Mouse (Mus musculus) neural tube, embryonic 12.5 days (tissue): ENCODE results near the gene Nxpe4. TPM values are rescaled to one million over a fixed set of nuclear protein-coding genes. Genes with fewer than 3 reads are reported as not detected.

Experiments
- ATAC-seq: fragments of 200-750 bp; cut with Nextera tagmentation; 2 replicates; pipeline ENCODE4 v1.8.0; 2017; ENCODE audit warnings: low read depth, mild to moderate bottlenecking, moderate TSS enrichment, moderate library complexity; ENCODE audit not compliant: low FRiP score
- H3K27ac ChIP-seq: fragments of 300-500 bp; sonication (generic); 2 replicates; pipeline ENCODE4 v1.5.1; 2016
- H3K27me3 ChIP-seq: fragments of 300-500 bp; sonication (generic); replicated peaks from 2 replicates; pipeline ENCODE4 v1.6.1; 2016; ENCODE audit warnings: mild to moderate bottlenecking
- H3K36me3 ChIP-seq: fragments of 300-500 bp; sonication (generic); 2 replicates; pipeline ENCODE4 v1.6.1; 2016; ENCODE audit warnings: mild to moderate bottlenecking
- H3K4me1 ChIP-seq: fragments of 300-500 bp; sonication (generic); 2 replicates; pipeline ENCODE4 v1.6.1; 2016
- H3K4me2 ChIP-seq: fragments of 300-500 bp; sonication (generic); replicated peaks from 2 replicates; pipeline ENCODE4 v1.6.1; 2016; ENCODE audit warnings: mild to moderate bottlenecking
- H3K4me3 ChIP-seq: fragments of 300-500 bp; sonication (generic); 2 replicates; pipeline ENCODE4 v1.5.1; 2016
- H3K9ac ChIP-seq: fragments of 300-500 bp; sonication (generic); 2 replicates; pipeline ENCODE4 v1.6.1; 2016; ENCODE audit warnings: mild to moderate bottlenecking
- H3K9me3 ChIP-seq: fragments of 300-500 bp; sonication (generic); 2 replicates; pipeline ENCODE4 v1.6.1; 2016; ENCODE audit warnings: mild to moderate bottlenecking
- WGBS: fragments of 180-500 bp; shearing (Covaris S2); methylation state at CpG from one replicate; pipeline ENCODE4 v1.1.7; 2016; 5-methylcytosine and 5-hydroxymethylcytosine counted together
- polyA plus RNA-seq: library from polyadenylated mRNA; unstranded; fragments of >200 nt; fragmentation: Nextera tagmentation; extraction: Ambion mirVana; gene quantifications from 2 replicates; pipeline ENCODE4 v1.2.1, GENCODE M21; 2016

Nxpe4 gene
- polyA plus RNA-seq, 1 experiment from 2014 or later: 7.9 TPM

DNA sequence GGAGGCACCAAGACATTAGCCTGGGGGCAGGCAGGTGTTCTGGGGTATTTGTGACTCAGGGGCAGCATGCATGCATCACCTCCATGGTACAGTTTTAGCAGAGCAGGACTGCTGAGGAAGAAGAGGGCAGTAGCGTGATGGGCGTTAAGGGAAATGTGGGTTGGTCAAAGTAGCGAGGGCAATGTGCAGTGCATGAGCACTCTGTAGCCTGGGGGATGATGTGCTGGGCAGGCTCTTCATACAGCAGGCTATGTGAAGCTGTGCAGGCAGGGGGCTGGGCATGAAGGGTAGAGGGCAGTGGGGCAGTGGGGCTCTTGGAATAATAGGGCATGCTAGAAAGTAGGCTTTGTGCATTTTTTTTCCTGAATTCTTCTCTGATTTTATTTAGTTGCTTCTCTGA is 82.4 kb downstream of the Nxpe4 start:
- ATAC-seq: no peak
- no peaks in the 10 kb centered on the region for H3K9me3 ChIP-seq
- no peaks in the 10 kb centered on the region for H3K27me3 ChIP-seq
- H3K36me3 ChIP-seq: no peaks in the 10 kb centered on the region
- no peak overlapping the region for H3K9ac ChIP-seq
- no peak overlapping the region for H3K4me2 ChIP-seq
- 77% methylated on average over 3 of the region's 3 CpGs for WGBS
- H3K27ac ChIP-seq: no peak overlapping the region
- no peaks in the 10 kb centered on the region for H3K4me1 ChIP-seq
- H3K4me3 ChIP-seq: no peak overlapping the region

- no peaks in the 10 kb centered on the region for H3K9me3 ChIP-seq
- no peak for ATAC-seq
- H3K27me3 ChIP-seq: no peaks in the 10 kb centered on the region
- WGBS: 75% methylated on average over 1 of the region's 1 CpGs
- no peaks in the 10 kb centered on the region for H3K4me1 ChIP-seq
- H3K9ac ChIP-seq: no peak overlapping the region
- H3K36me3 ChIP-seq: no peaks in the 10 kb centered on the region
- no peak overlapping the region for H3K27ac ChIP-seq
- H3K4me2 ChIP-seq: no peak overlapping the region
- H3K4me3 ChIP-seq: no peak overlapping the region
These were observed 83.7 kb downstream of the Nxpe4 start for GRCm38 (mm10) chr9:48245525-48245924.

GRCm38 (mm10) chr9:48247276-48247675 is 85.5 kb downstream of the Nxpe4 start:
- WGBS: 69% methylated on average over 5 of the region's 5 CpGs
- Histone ChIP-seq H3K27me3 (no peaks in the 10 kb centered on the region), H3K27ac (no peak overlapping the region), H3K4me2 (no peak overlapping the region), H3K4me1 (no peaks in the 10 kb centered on the region), H3K9me3 (no peaks in the 10 kb centered on the region), H3K4me3 (no peak overlapping the region), H3K36me3 (no peaks in the 10 kb centered on the region), H3K9ac (no peak overlapping the region)
- ATAC-seq: no peak

DNA sequence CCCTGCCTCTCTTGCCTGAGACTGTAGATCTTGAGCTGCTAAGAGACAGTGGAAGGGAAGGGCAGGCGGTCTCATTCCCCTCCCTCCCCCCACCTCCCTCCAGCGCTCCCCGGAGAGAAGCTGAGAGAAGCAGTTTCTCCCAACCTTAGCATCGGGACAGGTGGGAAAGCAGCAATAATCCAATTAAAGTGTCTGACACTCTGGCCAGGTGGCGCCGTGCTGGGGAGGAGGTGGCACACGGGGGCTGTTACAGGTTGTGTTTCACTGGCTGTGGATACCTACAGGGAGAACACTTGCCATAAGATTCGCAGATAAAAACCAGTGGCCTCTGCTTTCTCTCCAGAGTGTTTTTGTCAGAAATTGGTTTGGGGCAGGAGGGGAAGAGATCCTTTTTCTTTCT is 90.4 kb downstream of the Nxpe4 start:
- H3K4me1 ChIP-seq: no peaks in the 10 kb centered on the region
- H3K9me3 ChIP-seq: no peaks in the 10 kb centered on the region
- no peaks in the 10 kb centered on the region for H3K27me3 ChIP-seq
- ATAC-seq: no peak
- 15% methylated on average over 8 of the region's 8 CpGs for WGBS
- H3K27ac ChIP-seq: no peak overlapping the region
- no peak overlapping the region for H3K4me3 ChIP-seq
- H3K4me2 ChIP-seq: no peak overlapping the region; the same call in 1 of the 2 replicates
- H3K9ac ChIP-seq: no peak overlapping the region
- no peaks in the 10 kb centered on the region for H3K36me3 ChIP-seq

GRCm38 (mm10) chr9:48257001-48257400 is 95.2 kb downstream of the Nxpe4 start:
- Histone ChIP-seq H3K4me1 (no peaks in the 10 kb centered on the region), H3K9ac (no peak overlapping the region), H3K36me3 (no peaks in the 10 kb centered on the region), H3K4me3 (no peak overlapping the region), H3K27me3 (0 out of 2 replicates have a peak, but pooled peaks cover 4% of the 10 kb centered on the region), H3K4me2 (no peak overlapping the region), H3K27ac (no peak overlapping the region), H3K9me3 (no peaks in the 10 kb centered on the region)
- no peak for ATAC-seq
- 67% methylated on average over 9 of the region's 9 CpGs for WGBS

- no peaks in the 10 kb centered on the region for H3K9me3 ChIP-seq
- no peak for ATAC-seq
- no peak overlapping the region for H3K9ac ChIP-seq
- H3K36me3 ChIP-seq: no peaks in the 10 kb centered on the region
- H3K27ac ChIP-seq: no peak overlapping the region
- WGBS: 42% methylated on average over 12 of the region's 12 CpGs
- no peak overlapping the region for H3K4me3 ChIP-seq
- no peaks in the 10 kb centered on the region for H3K4me1 ChIP-seq
- 0 out of 2 replicates have a peak, but pooled peaks cover 4% of the 10 kb centered on the region for H3K27me3 ChIP-seq
- H3K4me2 ChIP-seq: no peak overlapping the region
These were observed 96.1 kb downstream of the Nxpe4 start for GRCm38 (mm10) chr9:48257741-48258423.

DNA sequence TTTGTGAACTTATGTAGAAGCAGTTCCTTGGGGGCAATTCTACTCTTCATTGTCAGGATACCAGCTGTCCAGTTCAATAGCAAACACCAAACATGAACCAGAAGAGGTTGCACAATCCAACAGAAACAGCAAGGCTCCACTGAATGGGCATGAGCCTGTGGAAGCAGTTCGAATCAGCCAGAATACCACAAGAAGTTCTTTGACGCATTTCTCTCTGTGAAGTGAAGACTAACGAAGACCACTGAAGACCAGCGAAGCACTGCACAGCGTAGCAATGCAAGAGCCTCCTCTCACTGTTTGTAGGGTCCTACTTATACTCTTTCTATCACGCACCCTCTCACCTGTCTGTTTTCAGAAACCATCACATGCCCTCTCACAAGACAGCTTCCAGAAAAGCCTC is 102.8 kb downstream of the Nxpe4 start:
- 87% methylated on average over 6 of the region's 6 CpGs for WGBS
- Histone ChIP-seq H3K9ac (no peak overlapping the region), H3K27ac (no peak overlapping the region), H3K4me2 (no peak overlapping the region), H3K36me3 (no peaks in the 10 kb centered on the region), H3K4me1 (no peaks in the 10 kb centered on the region), H3K4me3 (no peak overlapping the region), H3K9me3 (no peaks in the 10 kb centered on the region), H3K27me3 (no peaks in the 10 kb centered on the region)
- ATAC-seq: no peak

- no peaks in the 10 kb centered on the region for H3K4me1 ChIP-seq
- H3K4me3 ChIP-seq: no peak overlapping the region
- H3K9me3 ChIP-seq: no peaks in the 10 kb centered on the region
- H3K27ac ChIP-seq: no peak overlapping the region
- H3K36me3 ChIP-seq: no peaks in the 10 kb centered on the region
- no peak overlapping the region for H3K9ac ChIP-seq
- WGBS: 76% methylated on average over 4 of the region's 4 CpGs
- ATAC-seq: no peak
- no peaks in the 10 kb centered on the region for H3K27me3 ChIP-seq
- no peak overlapping the region for H3K4me2 ChIP-seq
These were observed 103.7 kb downstream of the Nxpe4 start for GRCm38 (mm10) chr9:48265491-48265890.

DNA sequence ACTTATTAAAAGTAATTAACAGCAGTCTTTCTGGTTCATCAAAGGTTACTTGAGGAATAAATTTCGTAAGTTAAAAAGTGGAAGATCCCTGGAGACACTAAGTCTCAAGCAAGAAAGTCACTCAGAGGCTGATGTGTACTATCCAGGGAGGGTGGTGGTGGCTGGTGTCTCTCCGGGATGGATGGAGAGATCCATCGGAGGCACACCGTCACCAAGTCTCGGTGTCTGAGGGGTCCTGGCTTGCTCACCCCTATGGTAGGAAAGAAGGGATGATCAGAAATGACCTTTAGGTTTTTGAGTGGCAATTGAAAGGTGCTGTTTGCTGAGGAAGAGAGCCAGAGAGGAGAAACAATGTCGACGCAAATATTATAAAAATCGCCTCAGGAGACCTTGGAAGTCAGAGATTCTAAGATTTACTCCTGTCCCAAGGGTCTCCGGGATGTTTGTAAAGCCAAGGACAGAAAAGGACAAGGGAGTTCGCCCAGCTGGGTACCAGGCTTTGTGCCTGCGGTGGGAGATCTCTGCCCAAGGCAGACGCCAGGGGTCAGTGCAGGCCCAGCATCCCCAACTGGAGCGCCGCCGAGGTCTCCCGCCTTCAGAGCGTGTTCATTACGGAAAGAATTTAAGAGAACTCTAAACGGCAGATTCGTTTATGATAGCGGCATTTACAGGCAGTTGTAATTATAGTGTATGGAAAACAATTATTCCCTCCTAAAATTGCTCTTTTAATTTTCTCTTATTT is 104.6 kb downstream of the Nxpe4 start:
- peak overlapping the region; percentile 34 for H3K4me3 ChIP-seq
- H3K36me3 ChIP-seq: no peaks in the 10 kb centered on the region
- WGBS: 12% methylated on average over 21 of the region's 21 CpGs
- H3K9me3 ChIP-seq: no peaks in the 10 kb centered on the region
- H3K9ac ChIP-seq: peak overlapping the region; percentile 53
- peak overlapping the region; percentile 87 for H3K4me2 ChIP-seq
- peak; percentile 87 for ATAC-seq
- H3K27ac ChIP-seq: no peak overlapping the region
- H3K4me1 ChIP-seq: no peaks in the 10 kb centered on the region
- H3K27me3 ChIP-seq: no peaks in the 10 kb centered on the region

- no peak overlapping the region for H3K27ac ChIP-seq
- WGBS: 1% methylated on average over 16 of the region's 16 CpGs
- peak overlapping the region; percentile 87 for H3K4me2 ChIP-seq
- H3K9ac ChIP-seq: peak overlapping the region; percentile 53
- H3K27me3 ChIP-seq: no peaks in the 10 kb centered on the region
- no peaks in the 10 kb centered on the region for H3K4me1 ChIP-seq
- peak overlapping the region; percentile 34 for H3K4me3 ChIP-seq
- peak; percentile 86 for ATAC-seq
- no peaks in the 10 kb centered on the region for H3K9me3 ChIP-seq
- no peaks in the 10 kb centered on the region for H3K36me3 ChIP-seq
These were observed 105.2 kb downstream of the Nxpe4 start for GRCm38 (mm10) chr9:48267028-48267441.

- 78% methylated on average over 1 of the region's 1 CpGs for WGBS
- Histone ChIP-seq H3K36me3 (no peaks in the 10 kb centered on the region), H3K4me1 (no peaks in the 10 kb centered on the region), H3K9ac (no peak overlapping the region), H3K4me2 (no peak overlapping the region), H3K27ac (no peak overlapping the region), H3K9me3 (no peaks in the 10 kb centered on the region), H3K4me3 (no peak overlapping the region), H3K27me3 (no peaks in the 10 kb centered on the region)
- ATAC-seq: no peak
These were observed 106.1 kb downstream of the Nxpe4 start for GRCm38 (mm10) chr9:48267960-48268359.

DNA sequence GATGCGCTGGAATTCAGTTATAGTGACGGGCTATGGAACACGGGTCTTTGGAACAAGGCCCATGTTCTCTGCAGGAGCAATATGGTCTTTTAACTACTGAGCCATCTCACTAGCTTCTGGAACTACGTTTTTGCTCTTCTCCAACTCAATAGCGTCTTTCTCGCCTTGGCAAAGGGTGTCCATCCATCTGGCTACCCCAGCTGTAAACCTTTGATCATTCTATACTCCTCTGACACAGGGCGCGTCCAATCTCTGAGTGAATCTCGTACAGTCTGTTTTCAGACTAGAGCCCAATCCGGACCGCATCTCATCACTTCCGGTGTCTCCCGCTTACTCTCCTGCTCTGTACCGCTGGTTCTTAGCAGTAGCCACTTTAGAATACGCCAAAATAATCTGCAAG is 115.0 kb downstream of the Nxpe4 start:
- no peaks in the 10 kb centered on the region for H3K36me3 ChIP-seq
- no peak overlapping the region for H3K4me3 ChIP-seq
- no peak overlapping the region for H3K9ac ChIP-seq
- no peak overlapping the region for H3K27ac ChIP-seq
- H3K4me2 ChIP-seq: no peak overlapping the region
- H3K9me3 ChIP-seq: no peaks in the 10 kb centered on the region
- H3K4me1 ChIP-seq: no peaks in the 10 kb centered on the region
- H3K27me3 ChIP-seq: no peaks in the 10 kb centered on the region
- no peak for ATAC-seq
- 94% methylated on average over 15 of the region's 15 CpGs for WGBS

- H3K4me2 ChIP-seq: no peak overlapping the region
- no peak overlapping the region for H3K9ac ChIP-seq
- no peaks in the 10 kb centered on the region for H3K36me3 ChIP-seq
- no peaks in the 10 kb centered on the region for H3K4me1 ChIP-seq
- no peaks in the 10 kb centered on the region for H3K27me3 ChIP-seq
- no peak overlapping the region for H3K27ac ChIP-seq
- H3K9me3 ChIP-seq: no peaks in the 10 kb centered on the region
- no peak for ATAC-seq
- H3K4me3 ChIP-seq: no peak overlapping the region
- 89% methylated on average over 8 of the region's 8 CpGs for WGBS
These were observed 122.4 kb downstream of the Nxpe4 start for GRCm38 (mm10) chr9:48284221-48284620.
